Mouse (Mus musculus): ENCODE measurements around the gene Nfix.

- no peak for TF ChIP-seq CTCF (IDR thresholded peaks at IDR 0.05; ENCODE audit: insufficient read depth, low read depth, low read length)
- no peak for TF ChIP-seq POLR2A (IDR thresholded peaks at IDR 0.05; ENCODE audit: insufficient read depth, low read depth, low read length)
These were observed 81.7 kb downstream of the Nfix start for GRCm38 (mm10) chr8:84718476-84718875.

All from olfactory bulb, adult 2 months (tissue).